Mouse (Mus musculus) olfactory bulb, adult 2 months (tissue): Measurements from ENCODE around the gene Pgd.

Source experiments
- CTCF ChIP-seq: fragments of 200-500 bp; IDR thresholded peaks from 2 replicates; pipeline ENCODE4 v1.5.1; 2012; ENCODE audit warnings: low read depth, mild to moderate bottlenecking, low read length, moderate library complexity; ENCODE audit not compliant: insufficient read depth
- POLR2A ChIP-seq: fragments of 200-500 bp; IDR thresholded peaks from 2 replicates; pipeline ENCODE4 v1.6.1; 2012; ENCODE audit warnings: mild to moderate bottlenecking, low read depth, low read length, moderate library complexity; ENCODE audit not compliant: insufficient read depth

GRCm38 (mm10) chr4:149123432-149123831, 43.1 kb downstream of the Pgd start:
- TF ChIP-seq POLR2A: no peak
- TF ChIP-seq CTCF: no peak
